Mouse (Mus musculus) CH12.LX (cell line): ENCODE data around the gene Tmem147. TPM values are rescaled to one million over a fixed set of nuclear protein-coding genes. Genes with fewer than 3 reads are reported as not detected.

Source experiments
- DNase-seq: peaks from one replicate; pipeline ENCODE4 v3.0.0-alpha.2; 2013; ENCODE audit errors: extremely low read depth
- H3K27ac ChIP-seq: 2 replicates; pipeline ENCODE4 v1.5.1; 2012; ENCODE audit warnings: low read depth, mild to moderate bottlenecking, control low read depth, moderate library complexity; ENCODE audit not compliant: insufficient read depth
- H3K27me3 ChIP-seq: replicated peaks from 2 replicates; pipeline ENCODE3; 2012; ENCODE audit warnings: inconsistent platforms
- H3K36me3 ChIP-seq, 2 experiments: replicated peaks in 1 of 2; 2 replicates each; pipeline versions ENCODE3 to v1.6.1; 2012; ENCODE audit warnings: inconsistent platforms in 1 of 2, low read length in 1 of 2, mild to moderate bottlenecking in 1 of 2, mixed read lengths in 1 of 2, moderate library complexity in 1 of 2; ENCODE audit not compliant: control insufficient read depth in 1 of 2, insufficient read depth in 1 of 2
- H3K4me1 ChIP-seq, 2 experiments: 2 replicates each; pipeline ENCODE4 v1.6.1; 2012; ENCODE audit warnings: inconsistent platforms in 1 of 2, moderate library complexity in 1 of 2; ENCODE audit not compliant: insufficient read depth in 2 of 2, control insufficient read depth in 1 of 2
- H3K4me2 ChIP-seq: 2 replicates; pipeline ENCODE4 v1.6.1; 2012; ENCODE audit warnings: low read depth, mild to moderate bottlenecking, control low read depth; ENCODE audit not compliant: poor library complexity, insufficient read depth, severe bottlenecking
- H3K4me3 ChIP-seq, 3 experiments: fragments of 150-350 bp in 1 of 3; sonication (generic) in 1 of 3; replicated peaks in 1 of 3; 2 replicates each; pipeline versions ENCODE3 to v1.5.1; 2011 to 2012; ENCODE audit warnings: low read depth in 2 of 3, low read length in 2 of 3, mild to moderate bottlenecking in 2 of 3, moderate library complexity in 2 of 3, control low read depth in 1 of 3, improper control_type of control experiment in 1 of 3, inconsistent platforms in 1 of 3, mixed read lengths in 1 of 3; ENCODE audit not compliant: poor library complexity in 1 of 3
- H3K79me2 ChIP-seq: replicated peaks from 2 replicates; pipeline ENCODE4 v1.6.1; 2012; ENCODE audit warnings: mild to moderate bottlenecking, moderate library complexity; ENCODE audit not compliant: control insufficient read depth, poor library complexity, insufficient read depth, severe bottlenecking; ENCODE audit errors: extremely low read depth
- H3K9ac ChIP-seq: 2 replicates; pipeline ENCODE4 v1.6.1; 2012; ENCODE audit warnings: low read depth, mild to moderate bottlenecking, control low read depth, moderate library complexity; ENCODE audit not compliant: insufficient read depth
- H3K9me3 ChIP-seq: replicated peaks from 2 replicates; pipeline ENCODE3; 2012; ENCODE audit warnings: low read length, inconsistent platforms, mixed read lengths
- CHD1 ChIP-seq: IDR thresholded peaks from 2 replicates; pipeline ENCODE4 v1.6.1; 2012; ENCODE audit warnings: low read depth, low read length, improper control_type of control experiment, inconsistent platforms
- CHD2 ChIP-seq: IDR thresholded peaks from 2 replicates; pipeline ENCODE4 v1.6.1; 2011; ENCODE audit warnings: low read length, improper control_type of control experiment
- ELF1 ChIP-seq: IDR thresholded peaks from 2 replicates; pipeline ENCODE4 v1.6.1; 2014; ENCODE audit warnings: low read depth, mild to moderate bottlenecking, inconsistent platforms, low read length, improper control_type of control experiment
- IRF4 ChIP-seq: IDR thresholded peaks from 2 replicates; pipeline ENCODE4 v1.6.1; 2014; ENCODE audit warnings: low read depth, mild to moderate bottlenecking, inconsistent platforms, low read length, improper control_type of control experiment
- JUND ChIP-seq: conservative IDR thresholded peaks from 2 replicates; pipeline ENCODE4 v1.6.1; 2011; ENCODE audit warnings: low read depth, low read length, improper control_type of control experiment
- KAT2A ChIP-seq: IDR thresholded peaks from 2 replicates; pipeline ENCODE4 v1.6.1; 2012; ENCODE audit warnings: low read length, improper control_type of control experiment, inconsistent platforms; ENCODE audit not compliant: insufficient replicate concordance
- MEF2A ChIP-seq: IDR thresholded peaks from 2 replicates; pipeline ENCODE4 v1.6.1; 2014; ENCODE audit warnings: low read depth, mild to moderate bottlenecking, inconsistent platforms, low read length, improper control_type of control experiment, borderline replicate concordance
- MXI1 ChIP-seq: IDR thresholded peaks from 2 replicates; pipeline ENCODE4 v1.6.1; 2011; ENCODE audit warnings: mild to moderate bottlenecking, low read depth, low read length, improper control_type of control experiment
- MYC ChIP-seq: IDR thresholded peaks from 2 replicates; pipeline ENCODE4 v1.6.1; 2011; ENCODE audit warnings: low read depth, mild to moderate bottlenecking, improper control_type of control experiment, low read length
- NELFE ChIP-seq: IDR thresholded peaks from 2 replicates; pipeline ENCODE4 v1.6.1; 2011; ENCODE audit warnings: low read depth, low read length, improper control_type of control experiment
- NRF1 ChIP-seq: IDR thresholded peaks from 2 replicates; pipeline ENCODE4 v1.6.1; 2014; ENCODE audit warnings: low read depth, mild to moderate bottlenecking, inconsistent platforms, low read length, improper control_type of control experiment, moderate library complexity
- POLR2AphosphoS2 ChIP-seq: IDR thresholded peaks from 2 replicates; pipeline ENCODE4 v1.6.1; 2011; ENCODE audit warnings: low read depth, low read length, improper control_type of control experiment
- RAD21 ChIP-seq: IDR thresholded peaks from 2 replicates; pipeline ENCODE4 v1.6.1; 2011; ENCODE audit warnings: low read depth, mild to moderate bottlenecking, low read length, improper control_type of control experiment, moderate library complexity
- SIN3A ChIP-seq: IDR thresholded peaks from 2 replicates; pipeline ENCODE4 v1.6.1; 2012; ENCODE audit warnings: low read length, improper control_type of control experiment, inconsistent platforms
- SMC3 ChIP-seq: IDR thresholded peaks from 2 replicates; pipeline ENCODE4 v1.6.1; 2011; ENCODE audit warnings: low read depth, low read length, improper control_type of control experiment
- TBP ChIP-seq: conservative IDR thresholded peaks from 2 replicates; pipeline ENCODE4 v1.6.1; 2011; ENCODE audit warnings: low read depth, low read length, improper control_type of control experiment
- USF1 ChIP-seq: IDR thresholded peaks from 2 replicates; pipeline ENCODE4 v1.6.1; 2014; ENCODE audit warnings: low read depth, mild to moderate bottlenecking, inconsistent platforms, low read length, improper control_type of control experiment
- ZC3H11A ChIP-seq: IDR thresholded peaks from 2 replicates; pipeline ENCODE4 v1.6.1; 2012; ENCODE audit warnings: low read depth, mild to moderate bottlenecking, inconsistent platforms, low read length, improper control_type of control experiment
- ZKSCAN1 ChIP-seq: IDR thresholded peaks from 2 replicates; pipeline ENCODE4 v1.6.1; 2012; ENCODE audit warnings: low read depth, inconsistent platforms, low read length, improper control_type of control experiment, borderline replicate concordance
- ZNF384 ChIP-seq: IDR thresholded peaks from 2 replicates; pipeline ENCODE4 v1.6.1; 2012; ENCODE audit warnings: low read depth, low read length, improper control_type of control experiment, inconsistent platforms
- dilution Hi-C: fragments of 300-500 bp; cut with MboI; formaldehyde crosslinking; loops from 2 replicates; pipeline ENCODE4 v1.14.3; 2020; ENCODE audit warnings: low sequenced_read_pairs; ENCODE audit not compliant: extremely low pct_unique_long_range_greater_than_20kb, extremely low pct_ligation_motif_present
- in situ Hi-C: fragments of 300-500 bp; cut with MboI; formaldehyde crosslinking; loops from 3 replicates; pipeline ENCODE4 v1.14.3; 2019; ENCODE audit warnings: low sequenced_read_pairs, low pct_ligation_motif_present, low pct_unique_long_range_greater_than_20kb, mixed read lengths
- polyA plus RNA-seq: library from polyadenylated mRNA; unstranded; fragments of >175 nt; gene quantifications from 2 replicates; pipeline ENCODE4 v1.2.1, GENCODE M21; 2012; ENCODE audit warnings: low read depth; ENCODE audit not compliant: insufficient read length
- total RNA-seq, 2 experiments: library from RNA; depleted of rRNA; stranded (reverse); fragments of 300-350 nt in 1 of 2; fragments of >200 nt in 1 of 2; gene quantifications; 2 replicates each; pipeline ENCODE4 v1.2.3; 2012 to 2014

Gene Tmem147
- total and polyA plus RNA-seq, 3 experiments: 137 to 152 (median 149) TPM

DNA sequence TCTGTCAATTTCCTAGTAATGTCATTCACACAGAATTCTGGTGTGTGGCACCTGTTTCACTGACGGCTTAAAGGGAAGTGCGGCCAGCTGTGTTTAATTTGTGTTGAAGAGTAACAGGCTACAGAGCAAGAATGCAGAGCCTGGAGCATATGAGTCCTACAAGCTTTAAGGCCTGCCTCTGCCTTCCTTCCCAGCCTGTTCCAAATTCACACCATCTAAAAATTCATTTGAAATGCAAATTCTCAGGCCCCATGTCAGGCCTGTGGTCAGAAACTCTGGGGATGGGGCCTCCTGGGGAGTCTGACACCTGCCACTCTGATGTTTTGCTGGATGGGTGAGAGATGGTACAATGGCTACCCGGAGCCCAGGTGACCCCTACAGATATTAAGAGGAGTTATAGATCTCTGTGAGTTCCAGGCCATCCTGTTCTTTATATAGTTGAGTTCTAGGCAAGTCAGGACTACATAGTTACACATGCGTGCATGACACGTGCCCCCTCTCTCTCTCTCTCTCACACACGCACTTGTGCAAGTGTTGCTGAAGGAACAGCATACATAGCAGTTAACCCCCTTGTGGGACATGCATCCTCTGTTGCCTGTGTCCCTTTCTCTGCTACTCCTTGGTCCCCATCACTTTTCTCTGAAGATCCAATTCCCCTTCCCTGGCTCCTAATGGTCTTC, 5.9 kb downstream of the Tmem147 start (continued):
- TF ChIP-seq JUND (no peak), SIN3A (0 out of 2 replicates have a peak, but pooled peaks have one; percentile 32), ZKSCAN1 (no peak), USF1 (no peak), CHD1 (no peak), RAD21 (no peak), CHD2 (no peak), MEF2A (peak; percentile 35; the same call in 1 of the 2 replicates)

DNA sequence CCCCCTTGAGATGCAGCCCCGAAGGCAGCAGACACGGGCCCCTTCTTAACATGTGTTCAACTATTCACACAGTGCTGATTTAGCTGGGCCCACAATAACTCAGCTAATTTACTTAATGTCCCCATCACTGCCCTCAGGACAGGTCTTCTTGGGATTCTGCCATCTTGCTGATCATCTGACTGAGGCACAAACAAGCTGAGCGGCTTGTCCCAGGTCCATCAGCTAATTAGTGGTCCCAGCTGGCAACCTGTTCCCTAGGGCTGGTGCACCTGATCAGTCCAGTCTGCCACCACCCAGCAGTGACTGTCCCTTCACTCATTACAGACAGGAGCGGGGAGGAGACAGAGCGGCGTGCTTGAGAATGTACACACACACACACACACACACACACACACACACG, 8.1 kb downstream of the Tmem147 start:
- no peak for DNase-seq
- Histone ChIP-seq H3K9ac (no peak overlapping the region), H3K4me2 (no peak overlapping the region), H3K79me2 (no peaks in the 10 kb centered on the region), H3K36me3 (peaks cover 0 to 17% of the 10 kb centered on the region in 2 experiments), H3K9me3 (no peaks in the 10 kb centered on the region), H3K27me3 (no peaks in the 10 kb centered on the region), H3K27ac (no peak overlapping the region), H3K4me3 (no peak overlapping the region), H3K4me1 (peaks cover 29 to 41% of the 10 kb centered on the region in 2 experiments)
- in situ Hi-C loops: no loop called here
- dilution Hi-C loops: no loop called here
- TF ChIP-seq TBP (no peak), CHD1 (no peak), POLR2AphosphoS2 (no peak), NELFE (no peak), NRF1 (no peak), IRF4 (no peak), KAT2A (no peak), ZKSCAN1 (no peak), SMC3 (no peak), ZC3H11A (no peak), ELF1 (no peak), MXI1 (no peak), MYC (no peak), RAD21 (no peak), ZNF384 (no peak)
